In the genomic region with DNA sequence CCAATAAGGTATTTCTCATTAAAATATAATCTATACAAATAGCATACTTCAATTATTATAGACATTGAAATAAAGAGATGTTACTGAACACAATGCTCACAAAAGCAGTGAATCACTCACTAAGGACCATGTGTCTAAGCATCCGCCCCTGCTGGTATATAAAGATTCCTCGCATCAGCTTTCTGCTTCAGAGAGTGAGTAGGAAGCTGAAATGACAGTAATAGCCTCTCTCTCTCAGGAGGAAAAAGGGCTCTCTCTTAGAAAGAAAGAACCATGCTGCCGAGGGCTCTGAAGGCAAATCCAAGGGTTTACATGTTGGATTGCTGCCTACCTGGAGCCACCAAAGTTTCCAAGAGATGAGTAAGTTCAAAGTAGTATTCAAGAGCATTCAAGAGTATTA, we compare ENCODE assay signal across 20 mouse cellular contexts.
A peak's percentile ranks its signal among the peaks of the same experiment; 100 is the strongest.
DNase-seq lines count a peak whose midpoint lies in the region; TF ChIP-seq lines count a peak whose summit lies in the region.
"Had no signal": no experiment of that assay in that cellular context is flagged by ENCODE, and none has a peak within 500 bp of the region (broad histone marks: within the 10 kb centered on the region; RNA-seq: fewer than 3 reads in every experiment).

No protein-coding gene starts in this region.

- H3K27ac ChIP-seq in left cerebral cortex, adult 2 months = peak overlapping the region; percentile 72
- H3K27ac ChIP-seq: embryonic facial prominence, embryonic 13.5 days; forebrain, embryonic 12.5 days; heart, embryonic 10.5 days; hindbrain, embryonic 12.5 days had no signal

- H3K4me3 ChIP-seq in left cerebral cortex, adult 2 months = no peak overlapping the region
- H3K4me3 ChIP-seq: embryonic facial prominence, embryonic 13.5 days; forebrain, embryonic 12.5 days; heart, embryonic 10.5 days; hindbrain, embryonic 12.5 days had no signal

- intact Hi-C loops in left cerebral cortex, postnatal 4 days (cut with DNase I) = no loop called here
- intact Hi-C loops in left cerebral cortex, adult 2 months (cut with DNase I) = loop anchor here (1.0 to 5.0 kb wide), 3 partner anchors 8 to 641 kb away; no protein-coding TSS in a partner anchor

- no peak; the same call in 1 of the 2 replicates for TF ChIP-seq CTCF in left cerebral cortex, adult 2 months (IDR thresholded peaks at IDR 0.05)

- peak; percentile 42 for DNase-seq in left cerebral cortex, adult 11 months (ENCODE audit: low spot score)
- DNase-seq in left cerebral cortex, postnatal 4 days = no peak
- DNase-seq in right cerebral cortex, adult 2 months (ENCODE audit: low spot score in 2 of 2) = peak; percentile 45 to 48
- no peak for DNase-seq in right cerebral cortex, postnatal 25 days
- no peak for DNase-seq in left cerebral cortex, adult 2 months (ENCODE audit: extremely low spot score in 1 of 2, low spot score in 2 of 2)
- DNase-seq in telencephalon, adult 2 months (ENCODE audit: low read depth, low spot score) = peak; percentile 80
- DNase-seq in urinary bladder, postnatal 36 days (ENCODE audit: low spot score in 2 of 2) = no peak
- DNase-seq: adrenal gland, adult 8-10 months; adrenal gland, postnatal 36 days; cerebellum, adult 11 months; cerebellum, adult 8-10 months; cerebellum, postnatal 25 days; gastrocnemius, postnatal 10 days; heart, adult 18-20 months; heart, postnatal 10 days; heart, postnatal 4 days had no signal

Comparison
In these comparisons a context has a peak if more than half of its experiments do, and no peak if none do; other contexts are left out.
1. DNase-seq: peak in left cerebral cortex, adult 11 months (single experiment), right cerebral cortex, adult 2 months (2 of 2) and telencephalon, adult 2 months (single experiment); none in left cerebral cortex, postnatal 4 days (single experiment), right cerebral cortex, postnatal 25 days (single experiment), left cerebral cortex, adult 2 months (0 of 2) and urinary bladder, postnatal 36 days (0 of 2).